Mouse (Mus musculus): Measurements from ENCODE around the gene Vps52.
"Not testable (repeated sequence)": the region's sequence is repeated elsewhere in the genome, so short reads cannot be mapped to it uniquely, and the experiment has no call there.

Gene Vps52

DNA sequence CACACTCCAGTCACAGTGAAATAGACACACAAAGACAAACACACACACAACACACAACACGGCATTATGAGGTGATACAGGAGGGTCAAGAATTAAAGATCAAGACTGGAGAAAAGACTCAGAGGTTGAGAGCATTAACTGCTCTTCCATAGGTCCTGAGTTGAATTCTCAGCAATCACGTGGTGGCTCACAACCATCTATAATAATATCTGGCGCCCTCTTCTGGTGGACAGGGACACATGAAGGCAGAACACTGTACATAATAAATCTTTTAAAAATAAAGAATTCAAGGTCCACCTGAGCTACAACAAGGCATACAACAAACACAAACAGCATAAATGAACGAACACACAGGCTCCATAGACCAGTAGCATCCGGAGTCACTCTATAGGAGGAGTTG lies 13.3 kb downstream of the Vps52 start:
- no peak for DNase-seq

DNA sequence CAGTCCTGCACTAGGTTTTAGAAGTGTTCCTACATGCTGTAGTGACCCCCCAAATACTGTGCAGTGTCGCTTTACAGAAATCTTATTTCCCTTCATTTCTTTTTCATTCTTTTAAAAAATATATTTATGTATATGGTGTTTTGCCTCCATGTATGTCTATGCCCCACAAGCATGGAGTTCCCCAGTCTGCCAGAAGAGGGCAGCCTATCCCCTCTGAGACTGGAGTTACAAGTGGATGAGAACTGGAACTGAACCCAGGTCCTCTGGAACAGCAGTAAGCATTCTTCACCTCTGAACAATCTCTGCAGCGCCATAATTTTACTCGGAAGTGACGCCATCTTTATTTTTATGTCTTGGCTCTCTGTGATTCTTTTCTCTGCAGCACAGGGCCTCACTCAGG lies 13.8 kb downstream of the Vps52 start:
- DNase-seq, result no peak

DNA sequence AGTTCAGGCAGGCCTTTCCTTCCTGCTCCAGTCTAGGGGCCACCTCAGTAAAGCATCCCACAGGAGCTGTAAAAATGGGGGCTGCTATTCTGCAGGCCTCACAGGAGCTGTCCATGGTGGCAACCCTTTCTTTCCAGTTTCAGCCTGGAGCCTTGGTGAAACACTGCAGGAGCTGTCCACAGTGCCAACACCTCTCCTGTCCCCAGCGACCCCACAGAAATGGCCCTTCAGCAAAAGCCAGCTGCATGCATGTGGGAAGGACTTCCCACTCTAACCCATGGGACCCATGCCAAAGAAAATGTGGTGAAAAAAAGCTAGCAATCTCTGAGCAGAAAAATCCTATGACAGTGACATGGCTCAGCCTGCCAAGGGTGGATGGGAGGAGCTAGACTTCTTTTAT lies 17.1 kb downstream of the Vps52 start:
- no peak for DNase-seq

DNA sequence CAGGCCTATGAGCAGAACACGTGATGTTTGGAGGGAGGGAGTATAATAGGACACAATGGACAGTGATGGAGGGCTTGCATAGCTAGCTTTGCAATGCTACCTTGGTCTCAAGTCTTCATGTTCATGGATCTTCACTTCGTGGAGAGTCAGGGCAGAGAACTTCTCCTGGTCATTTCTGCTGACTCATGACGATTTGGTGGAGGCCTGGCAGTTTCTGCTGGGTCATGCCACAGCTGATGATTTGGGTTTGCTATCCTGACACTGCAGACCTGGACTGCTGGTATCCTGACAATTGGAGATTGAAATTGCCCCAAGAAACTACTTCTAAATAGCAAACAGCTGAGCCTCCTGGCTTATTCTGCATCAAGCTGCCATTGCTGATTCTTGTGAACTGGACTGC lies 18.0 kb downstream of the Vps52 start:
- DNase-seq, result no peak

DNA sequence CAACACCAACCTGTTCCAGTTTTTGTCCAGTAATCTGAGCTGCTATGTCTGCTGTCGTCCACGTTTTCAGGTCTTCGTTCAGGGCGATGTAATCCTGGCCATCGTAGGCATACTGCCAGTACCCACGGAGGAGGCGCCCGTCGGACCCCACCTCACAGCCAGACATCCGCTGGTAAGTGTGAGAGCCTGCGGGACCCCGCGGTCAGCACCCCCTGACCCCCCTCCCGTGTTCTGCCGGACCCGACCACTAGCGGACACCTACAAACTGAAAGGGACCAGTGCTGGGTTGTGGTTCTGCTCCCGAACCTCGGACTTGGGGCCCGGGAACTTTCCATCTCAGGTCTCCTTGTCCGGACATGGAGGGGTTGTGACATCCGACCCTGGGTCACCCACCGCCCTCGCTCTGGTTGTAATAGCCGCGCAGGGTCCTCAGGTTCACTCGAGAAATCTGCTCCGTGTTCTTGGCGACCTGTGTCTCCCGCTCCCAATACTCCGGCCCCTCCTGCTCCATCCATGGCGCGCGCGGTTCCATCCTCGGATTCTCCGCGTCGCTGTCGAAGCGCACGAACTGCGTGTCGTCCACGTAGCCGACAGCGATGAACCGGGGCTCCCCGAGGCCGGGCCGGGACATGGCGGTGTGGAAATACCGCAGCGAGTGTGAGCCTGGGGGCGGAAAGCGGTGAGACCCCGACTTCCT lies 22.4 kb downstream of the Vps52 start:
- DNase-seq, result no peak

DNA sequence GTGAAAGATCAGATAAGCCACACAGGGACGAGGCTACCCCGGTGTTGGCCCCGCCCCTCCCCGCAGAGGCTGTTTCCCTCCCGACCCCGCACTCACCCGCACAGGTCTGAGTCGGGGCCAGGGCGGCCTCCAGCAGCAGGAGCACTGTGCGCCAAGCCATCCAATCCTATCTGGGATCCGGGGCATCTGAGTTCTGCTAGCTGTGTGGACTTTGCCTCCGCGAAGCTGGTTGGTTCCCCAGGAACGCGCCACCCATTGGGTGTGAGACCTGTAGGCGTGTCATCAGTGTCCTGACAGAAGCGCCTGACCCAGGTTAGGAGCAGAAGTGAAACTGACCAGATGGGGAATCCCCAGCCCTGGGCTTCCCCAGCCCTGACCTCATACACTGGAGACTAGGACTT lies 23.0 kb downstream of the Vps52 start:
- peak; percentile 91 for DNase-seq

DNA sequence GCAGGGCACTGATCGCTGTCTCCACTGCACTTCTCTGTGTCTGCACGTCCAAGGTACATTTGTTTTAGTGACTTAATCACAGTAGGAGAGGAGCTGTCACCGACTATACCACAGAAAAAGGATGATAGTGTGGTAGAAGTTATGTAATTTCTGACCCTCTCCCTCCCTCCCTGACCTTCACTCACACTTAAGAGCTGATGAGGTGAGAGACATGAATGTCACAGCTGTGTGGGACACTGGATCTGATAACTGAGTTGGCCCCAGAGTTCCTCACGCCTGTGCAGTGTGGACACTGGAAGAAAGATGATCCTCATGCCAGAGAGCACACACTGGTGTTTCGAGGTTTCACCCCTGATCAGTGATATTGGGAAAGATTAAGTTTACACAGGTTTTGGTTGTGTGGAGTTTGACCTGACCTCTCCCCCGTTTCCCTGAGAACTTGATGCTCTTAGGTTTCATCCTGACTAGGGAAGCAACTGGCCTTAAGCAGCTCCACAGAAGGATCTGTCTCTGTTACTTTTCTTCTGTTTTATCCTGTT lies 24.0 kb downstream of the Vps52 start:
- DNase-seq, result no peak

DNA sequence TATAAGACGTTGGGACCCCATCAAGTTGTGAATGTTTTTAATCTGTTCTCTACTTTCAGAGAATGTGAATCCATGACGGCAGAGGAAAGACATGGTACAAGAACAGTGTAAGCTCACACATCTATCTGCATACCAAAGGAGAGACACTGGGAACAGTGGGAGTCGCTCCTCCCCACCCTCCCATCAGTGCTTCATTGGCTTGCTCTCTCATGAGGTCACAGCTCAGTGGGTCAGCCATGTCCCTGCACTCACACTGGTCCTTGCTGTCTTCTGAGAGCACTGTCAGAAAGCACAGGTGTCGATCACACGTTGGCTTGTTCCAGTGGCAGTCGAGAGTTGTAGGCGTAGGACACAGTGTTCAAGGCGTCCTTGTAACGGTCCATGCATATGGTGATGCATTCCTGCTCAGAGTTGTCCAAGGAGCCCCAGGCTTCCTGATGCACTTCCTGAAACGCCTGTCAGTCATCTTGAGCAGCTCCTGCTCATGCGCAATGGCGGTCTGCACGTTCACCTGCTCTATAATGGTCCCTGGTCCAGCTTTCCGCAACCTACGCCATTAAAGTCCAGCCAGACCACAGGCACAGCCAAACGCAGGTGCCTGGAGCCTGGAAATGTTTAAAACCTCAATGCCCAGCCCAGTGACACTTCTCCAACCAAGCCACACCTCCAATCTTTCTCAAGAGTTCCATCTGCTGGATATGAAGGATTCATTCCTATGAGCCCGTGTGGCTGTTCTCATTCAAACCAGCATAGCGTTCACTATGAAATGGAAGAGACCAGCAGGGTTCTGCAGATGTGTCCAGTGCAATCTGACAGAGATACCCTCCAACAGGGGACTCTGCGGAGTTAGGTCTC lies 24.8 kb downstream of the Vps52 start:
- DNase-seq, result no peak

DNA sequence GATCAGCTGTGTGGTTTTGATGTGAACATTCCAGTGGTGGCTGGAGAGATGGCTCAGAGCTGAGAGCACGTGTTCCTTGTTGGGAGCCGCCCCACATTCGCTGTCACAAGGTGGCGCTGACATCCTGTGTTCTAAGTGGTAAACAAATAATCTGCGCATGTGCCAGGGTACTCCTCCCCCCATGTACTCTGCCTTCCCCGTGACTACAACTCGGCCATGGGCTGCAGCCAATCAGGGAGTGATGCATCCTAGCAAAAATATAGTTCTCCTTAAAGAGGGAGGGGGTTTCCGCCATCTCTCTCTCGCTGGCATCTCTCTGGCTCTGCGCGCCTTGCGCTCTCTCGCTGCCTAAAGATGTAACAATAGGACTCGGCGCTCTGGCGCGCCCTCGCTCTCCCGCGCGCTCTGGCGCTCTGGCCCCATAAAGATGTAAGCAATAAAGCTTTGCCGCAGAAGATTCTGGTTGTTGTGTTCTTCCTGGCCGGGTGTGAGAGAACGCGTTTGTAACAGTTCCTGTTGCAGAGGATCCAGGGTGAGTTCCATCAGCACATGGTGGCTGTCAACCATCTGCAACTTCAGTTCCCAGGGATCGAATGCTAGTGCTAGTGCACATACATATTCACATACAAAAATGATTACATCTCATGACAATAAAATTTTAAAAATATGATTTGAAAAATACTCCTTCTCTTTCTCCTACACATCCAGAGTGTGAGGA lies 25.7 kb downstream of the Vps52 start:
- peak; percentile 89 for DNase-seq

DNA sequence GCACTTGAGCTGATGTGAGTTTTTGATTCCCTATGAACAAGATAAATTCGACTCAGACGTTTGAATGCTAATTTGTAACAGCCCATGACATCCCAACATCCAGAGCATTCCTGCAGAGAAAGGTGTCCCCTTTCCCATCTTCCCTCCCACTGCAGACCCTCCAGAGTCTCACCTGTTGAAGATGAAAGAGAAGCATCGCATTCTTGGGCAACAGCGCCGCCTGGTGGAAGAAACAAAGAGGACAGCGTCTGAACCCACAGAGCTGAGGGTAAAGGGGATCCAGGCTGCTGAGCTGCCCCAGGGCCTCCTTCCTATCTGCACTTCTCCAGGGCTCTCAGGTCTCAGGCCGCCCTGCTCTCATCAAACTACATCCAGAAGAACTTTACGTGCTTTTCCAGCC lies 26.5 kb downstream of the Vps52 start:
- DNase-seq, result peak; percentile 80

DNA sequence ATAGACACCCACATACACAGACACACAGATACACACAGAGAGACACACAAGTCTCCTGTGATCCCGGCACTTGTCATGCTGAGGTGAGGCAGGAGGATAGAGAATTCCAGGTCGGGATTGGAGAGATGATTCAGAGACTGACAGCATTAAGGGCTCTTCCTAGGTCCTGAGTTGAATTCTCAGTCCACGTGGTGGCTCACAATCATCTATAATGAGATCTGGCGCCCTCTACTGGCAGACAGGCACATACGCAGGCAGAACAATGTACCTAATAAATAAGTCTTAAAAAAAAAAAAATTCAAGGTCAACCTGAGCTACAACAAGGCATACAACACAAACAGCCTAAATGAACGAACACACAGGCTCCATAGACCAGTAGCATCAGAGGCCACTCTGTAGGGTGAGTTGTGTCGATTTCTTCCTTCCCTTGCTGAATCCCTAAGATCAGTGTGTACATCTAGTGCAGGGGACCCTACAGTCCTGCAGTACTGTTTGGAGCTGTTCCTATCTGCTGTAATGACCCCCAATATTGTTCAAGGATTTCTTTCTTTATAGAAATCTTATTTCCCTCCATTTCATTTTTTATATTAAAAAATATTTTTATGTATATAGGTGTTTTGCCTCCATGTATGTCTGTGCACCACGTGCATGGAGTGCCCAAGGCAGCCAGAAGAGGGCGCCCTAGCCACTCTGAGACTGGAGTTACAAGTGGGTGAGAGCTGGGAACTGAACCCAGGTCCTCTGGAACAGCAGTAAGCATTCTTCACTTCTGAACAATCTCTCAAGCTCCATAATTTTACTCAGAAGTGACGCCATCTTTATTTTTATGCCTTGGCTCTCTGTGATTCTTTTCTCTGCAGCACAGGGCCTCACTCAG lies 36.4 kb downstream of the Vps52 start:
- DNase-seq, result peak; percentile 60

DNA sequence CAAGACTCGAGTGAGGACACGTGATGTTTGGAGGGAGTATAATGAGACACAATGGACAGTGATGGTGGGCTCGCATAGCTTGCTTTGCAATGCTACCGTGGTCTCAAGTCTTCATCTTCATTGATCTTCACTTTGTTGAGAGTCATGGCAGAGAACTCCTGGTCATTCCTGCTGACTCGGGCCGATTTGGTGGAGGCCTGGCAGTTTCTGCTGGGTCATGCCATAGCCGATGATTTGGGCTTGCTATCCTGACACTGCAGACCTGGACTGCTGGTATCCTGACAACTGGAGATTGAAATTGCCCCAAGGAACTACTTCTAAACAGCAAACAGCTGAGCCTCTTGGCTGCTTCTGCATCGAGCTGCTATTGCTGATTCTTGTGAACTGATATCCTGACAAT lies 39.3 kb downstream of the Vps52 start:
- DNase-seq, result no peak

DNA sequence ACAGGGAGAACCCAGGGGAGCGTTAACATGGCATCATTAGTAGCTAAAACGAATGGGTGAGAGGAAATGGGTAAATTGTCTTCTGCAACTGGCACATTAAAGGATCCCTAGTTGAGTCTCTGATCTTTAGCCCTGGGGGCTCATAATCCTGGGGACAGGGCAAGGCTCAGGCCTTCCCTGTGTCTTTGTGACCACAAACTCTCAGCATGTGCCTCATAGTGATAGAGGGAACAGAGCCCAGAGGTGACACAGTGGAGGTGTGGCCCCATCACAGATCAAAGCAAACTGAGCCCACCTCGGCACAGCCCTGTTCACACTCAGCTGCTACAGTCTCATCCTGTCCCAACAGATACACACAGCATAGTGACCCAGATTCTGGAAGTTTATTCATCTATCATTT lies 40.0 kb downstream of the Vps52 start:
- DNase-seq, result no peak

DNA sequence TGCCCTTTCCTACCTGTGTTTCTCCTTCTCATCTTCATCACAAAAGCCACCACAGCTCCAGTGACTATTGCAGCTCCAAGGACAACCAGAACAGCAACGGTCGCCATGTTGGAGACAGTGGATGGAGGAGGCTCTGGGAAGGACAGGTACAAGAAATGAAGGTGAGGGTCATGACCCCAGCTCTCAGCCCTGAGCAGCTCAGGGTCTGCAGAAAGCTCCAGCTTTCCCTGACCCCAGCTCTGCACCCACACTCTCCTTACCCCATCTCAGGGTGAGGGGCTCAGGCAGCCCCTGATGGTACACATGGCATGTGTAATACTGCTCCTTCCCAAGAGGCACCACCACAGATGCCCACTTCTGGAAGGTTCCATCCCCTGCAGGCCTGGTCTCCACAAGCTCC lies 41.4 kb downstream of the Vps52 start:
- DNase-seq, result not testable (repeated sequence)

DNA sequence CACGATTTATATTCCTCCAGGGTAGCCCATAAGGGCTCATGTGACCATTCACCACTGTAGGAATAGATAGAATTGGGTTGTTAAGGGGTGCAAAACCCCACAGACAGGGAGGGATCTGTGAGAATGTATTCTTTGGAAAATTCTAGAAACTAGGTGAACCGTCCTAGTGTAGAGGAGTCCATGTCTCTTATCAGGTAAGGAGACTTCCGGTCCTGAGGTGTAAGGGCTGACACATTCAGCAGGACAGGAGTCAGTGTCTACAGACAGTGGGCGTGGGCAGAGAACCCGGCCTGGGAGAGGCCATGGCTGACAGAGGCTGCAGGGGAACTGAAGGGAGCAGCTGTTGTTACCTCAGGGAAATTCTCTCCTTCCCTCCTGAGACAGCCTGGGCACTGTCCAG lies 43.1 kb downstream of the Vps52 start:
- DNase-seq, result not testable (repeated sequence)

DNA sequence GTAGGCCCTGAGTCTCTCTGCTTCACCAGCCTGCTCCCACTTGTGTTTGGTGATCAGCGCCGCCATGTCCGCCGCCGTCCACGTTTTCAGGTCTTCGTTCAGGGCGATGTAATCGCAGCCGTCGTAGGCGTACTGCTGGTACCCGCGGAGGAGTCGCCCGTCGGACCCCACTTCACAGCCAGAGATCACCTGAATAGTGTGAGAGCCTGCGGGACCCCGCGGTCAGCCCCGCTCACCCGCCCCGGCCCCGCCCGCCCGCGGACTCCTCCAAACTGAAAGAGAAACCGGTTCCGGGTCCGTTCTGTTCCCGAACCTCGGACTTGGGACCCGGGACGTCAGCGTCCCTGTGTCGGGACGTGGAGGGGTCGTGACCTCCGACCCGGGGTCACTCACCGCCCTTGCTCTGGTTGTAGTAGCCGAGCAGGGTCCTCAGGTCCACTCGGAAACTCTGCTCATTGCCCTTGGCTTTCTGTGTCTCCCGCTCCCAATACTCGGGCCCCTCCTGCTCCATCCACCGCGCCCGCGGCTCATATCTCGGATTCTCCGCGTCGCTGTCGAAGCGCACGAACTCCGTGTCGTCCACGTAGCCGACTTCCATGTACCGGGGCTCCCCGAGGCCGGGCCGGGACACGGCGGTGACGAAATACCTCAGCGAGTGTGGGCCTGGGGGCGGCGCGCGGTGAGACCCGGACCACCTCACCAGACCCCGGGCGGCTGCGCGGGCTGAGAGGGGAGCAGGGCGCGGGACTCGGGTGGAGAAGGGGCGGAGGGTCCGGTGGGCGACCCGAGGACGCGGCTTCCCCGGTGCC lies 43.9 kb downstream of the Vps52 start:
- DNase-seq, result peak; percentile 45

DNA sequence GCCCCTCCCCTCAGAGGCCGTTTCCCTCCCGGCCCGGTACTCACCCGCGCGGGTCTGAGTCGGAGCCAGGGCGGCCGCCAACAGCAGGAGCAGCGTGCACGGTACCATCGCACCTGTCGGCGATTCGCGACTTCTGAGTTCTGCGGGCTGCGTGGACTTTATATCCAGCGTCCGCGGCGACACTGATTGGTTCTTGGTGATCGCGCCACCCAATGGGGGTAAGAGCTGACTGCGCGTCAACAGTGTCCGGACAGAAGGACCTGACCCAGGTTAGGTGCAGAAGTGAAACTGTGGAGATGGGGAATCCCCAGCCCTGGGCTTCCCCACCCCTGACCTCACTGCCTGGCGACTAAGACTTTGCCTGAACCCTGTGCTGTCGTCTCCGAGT lies 44.5 kb downstream of the Vps52 start, which contains the start of gene H2-K1:
TSS of gene H2-K1 (minus strand) at position 198 of the 388 bp plus-strand sequence.
- DNase-seq, result peak; percentile 92

DNA sequence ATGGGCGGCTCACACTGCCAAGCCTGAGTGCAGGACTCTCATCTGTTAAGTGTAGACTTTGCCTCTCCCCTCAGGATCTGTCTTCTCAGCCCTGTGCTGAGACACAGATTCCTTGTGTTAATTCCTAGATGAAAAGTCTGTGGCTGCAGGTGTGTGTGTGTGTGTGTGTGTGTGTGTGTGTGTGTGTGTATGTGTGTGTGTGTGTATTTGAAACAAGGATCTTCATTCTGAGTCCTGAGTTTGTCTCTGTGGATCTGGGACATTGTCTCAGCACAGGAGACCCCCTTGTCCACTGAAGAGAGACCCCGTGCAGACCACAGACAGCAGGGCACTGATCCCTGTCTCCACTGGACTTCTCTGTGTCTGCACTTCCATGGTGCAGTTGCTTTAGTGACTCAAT lies 45.2 kb downstream of the Vps52 start:
- not testable (repeated sequence) for DNase-seq

DNA sequence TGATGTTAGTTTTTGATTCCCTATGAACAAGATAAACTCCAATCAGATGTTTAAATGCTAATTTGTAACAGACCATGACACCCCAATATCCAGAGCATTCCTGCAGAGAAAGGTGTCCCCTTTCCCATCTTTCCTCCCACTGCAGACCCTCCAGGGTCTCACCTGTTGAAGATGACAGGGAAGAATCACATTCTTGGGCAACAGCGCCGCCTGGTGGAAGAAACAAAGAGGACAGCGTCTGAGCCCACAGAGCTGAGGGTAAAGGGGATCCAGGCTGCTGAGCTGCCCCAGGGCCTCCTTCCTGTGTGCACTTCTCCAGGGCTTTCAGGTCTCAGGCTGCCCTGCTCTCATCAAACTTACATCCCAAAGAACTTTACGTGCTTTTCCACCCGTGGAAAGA lies 47.8 kb downstream of the Vps52 start:
- DNase-seq, result peak; percentile 55

DNA sequence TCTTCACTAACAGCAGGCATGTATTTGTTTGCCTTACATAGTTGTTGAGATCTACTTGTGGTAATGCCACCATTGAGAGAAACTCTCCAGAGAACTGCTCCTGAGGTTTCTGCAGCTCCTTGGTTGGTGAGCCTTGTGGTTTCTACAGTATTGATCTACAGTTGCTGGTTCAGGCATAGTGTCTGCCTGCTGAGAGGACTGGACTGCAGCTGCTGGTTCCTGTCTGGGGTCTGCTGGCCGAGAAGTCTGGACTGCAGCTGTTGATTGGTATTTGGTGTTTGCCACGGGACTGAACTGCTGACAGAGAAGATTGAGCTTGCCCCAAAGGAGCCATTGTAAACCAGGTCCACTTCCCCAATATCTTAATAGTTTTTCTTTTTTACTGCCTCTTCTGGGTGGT lies 51.0 kb downstream of the Vps52 start:
- no peak for DNase-seq

DNA sequence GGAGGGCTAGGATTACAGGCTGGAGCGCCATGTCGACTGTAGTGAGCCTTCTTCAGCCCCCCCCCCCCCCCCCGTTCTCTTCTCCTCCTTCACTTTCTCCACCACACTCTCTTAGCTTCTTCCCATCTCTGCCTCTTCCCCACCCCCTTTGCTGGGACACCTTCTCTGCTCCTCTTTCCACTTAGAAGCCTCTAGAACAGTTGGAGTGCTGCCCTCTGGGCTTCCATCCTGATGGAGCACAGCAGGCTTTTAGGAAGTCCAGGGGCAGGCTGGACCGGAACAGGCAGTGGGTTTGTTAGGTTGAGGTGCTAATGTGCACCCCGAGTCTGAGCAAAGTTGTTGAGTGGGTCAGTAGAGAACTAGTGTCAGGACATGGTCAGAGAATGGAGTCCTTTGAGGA lies 54.5 kb downstream of the Vps52 start:
- no peak for DNase-seq

DNA sequence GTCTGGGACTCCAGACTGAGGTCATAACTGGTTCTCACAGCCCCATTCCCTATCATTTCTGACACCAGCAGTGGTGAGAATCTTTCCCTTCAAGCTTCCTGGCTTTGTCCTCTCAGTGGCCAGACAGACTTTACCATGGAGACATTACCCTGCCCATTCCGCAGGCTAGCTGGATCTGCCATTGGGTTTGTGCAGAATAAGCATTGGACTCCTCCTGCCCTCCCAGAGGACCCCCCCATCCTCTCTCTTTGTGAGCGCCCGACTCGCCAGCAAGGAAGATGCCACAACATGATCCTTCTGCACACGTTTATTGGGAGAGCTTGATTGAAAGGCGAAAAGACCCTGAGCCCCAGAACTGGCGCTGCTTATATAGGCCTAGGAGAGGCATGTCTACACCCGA lies 57.8 kb downstream of the Vps52 start:
- no peak for DNase-seq
